Mouse (Mus musculus): ENCODE results near the gene Serpinh1. TPM values are rescaled to one million over a fixed set of nuclear protein-coding genes. Genes with fewer than 3 reads are reported as not detected.
"Not testable (repeated sequence)": the region's sequence is repeated elsewhere in the genome, so short reads cannot be mapped to it uniquely, and the experiment has no call there.

The Serpinh1 gene
- total RNA-seq, 2 experiments from 2014 or later, result 69.4 to 103 TPM

- no peak for DNase-seq
- intact Hi-C loops (cut with DNase I), result no loop called here
Observed at GRCm38 (mm10) chr7:99378870-99379269, 25.8 kb upstream of the Serpinh1 start.

- DNase-seq, result peak; percentile 61 to 70
- intact Hi-C loops (cut with DNase I), result no loop called here
Observed at GRCm38 (mm10) chr7:99375455-99375854, 22.4 kb upstream of the Serpinh1 start.

DNA sequence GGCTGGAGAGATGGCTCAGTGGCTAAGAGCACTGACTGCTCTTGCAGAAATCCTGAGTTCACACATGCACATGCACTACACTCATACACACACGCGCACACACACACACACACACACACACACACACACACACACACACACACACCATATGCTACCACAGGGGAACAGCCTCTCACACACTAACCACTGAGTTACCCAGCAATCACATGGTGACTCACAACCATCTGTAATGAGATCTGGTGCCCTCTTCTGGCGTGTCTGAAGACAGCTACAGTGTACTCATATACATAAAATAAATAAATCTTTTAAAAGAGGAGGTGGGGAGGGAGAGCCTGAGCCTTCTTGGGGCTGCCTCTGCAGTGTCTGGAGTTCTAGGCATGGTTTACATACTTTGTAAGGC, 21.3 kb upstream of the Serpinh1 start:
- DNase-seq; intact Hi-C loops (cut with DNase I): not testable (repeated sequence)

DNA sequence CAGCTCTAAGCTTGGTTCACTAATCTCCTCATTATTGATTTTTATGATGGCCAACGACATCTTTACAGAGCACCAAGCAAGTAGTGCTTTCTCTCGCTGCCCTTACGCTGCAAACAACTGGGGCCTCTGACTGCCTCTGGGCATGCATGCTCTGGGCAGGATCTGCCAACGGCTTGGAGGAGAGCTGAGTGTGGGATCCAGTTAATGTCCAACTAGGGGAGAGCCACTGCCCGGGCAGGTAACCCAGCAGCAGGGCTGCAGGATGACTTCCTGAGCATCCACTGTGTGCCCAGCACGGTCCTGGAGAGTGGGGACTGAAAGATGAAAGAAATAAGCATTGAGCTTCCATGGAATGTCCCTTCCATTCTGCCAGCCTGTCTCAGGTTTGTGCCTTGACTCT, 13.7 kb upstream of the Serpinh1 start:
- no peak for DNase-seq
- intact Hi-C loops (cut with DNase I), result no loop called here

DNA sequence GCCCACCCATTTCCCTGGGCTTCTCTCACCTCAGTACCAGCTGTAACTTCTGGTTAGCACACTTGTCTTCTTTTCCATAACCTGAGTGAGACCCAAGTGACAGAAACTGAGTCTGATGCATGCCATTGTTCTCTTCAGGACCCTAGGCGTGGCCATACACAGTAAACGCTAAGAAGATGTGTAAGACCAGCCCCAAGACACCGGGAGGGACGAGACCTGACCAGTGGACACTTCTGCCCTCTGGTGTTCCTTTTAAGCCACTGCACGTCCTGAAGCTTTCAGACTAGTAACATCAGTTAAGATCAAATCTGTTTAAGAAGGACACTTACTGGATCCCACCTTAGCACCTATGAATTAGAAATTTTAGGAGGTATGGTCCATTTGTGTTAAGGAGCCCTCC, 12.0 kb upstream of the Serpinh1 start:
- intact Hi-C loops (cut with DNase I), result loop anchor here (1.0 kb wide), 1 partner anchor 32 kb away; no protein-coding TSS in a partner anchor

DNA sequence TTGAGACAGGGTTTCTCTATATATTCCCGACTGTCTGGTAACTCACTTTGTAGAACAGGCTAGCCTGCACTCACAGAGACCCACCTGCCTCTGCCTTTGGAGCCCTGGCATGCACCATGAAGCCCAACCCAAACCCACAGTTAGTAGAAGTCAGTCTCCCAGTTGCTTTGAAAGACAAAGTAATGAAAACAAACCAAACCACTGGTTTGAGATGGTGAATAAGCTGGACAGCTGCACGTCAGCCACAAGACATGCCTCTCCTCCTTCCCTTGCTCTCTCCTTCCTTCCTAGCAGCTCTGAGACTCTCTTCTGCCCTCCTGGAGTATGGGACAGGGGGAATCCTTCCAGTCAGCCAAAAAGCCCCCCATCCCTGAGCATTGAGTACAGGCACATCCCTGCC, 9.1 kb upstream of the Serpinh1 start:
- intact Hi-C loops (cut with DNase I), result no loop called here
- no peak for DNase-seq

More for the DNA sequence above, 12.0 kb upstream of the Serpinh1 start:
- peak in 1 of 2 experiments; percentile 71 for DNase-seq

- peak in 1 of 2 experiments; percentile 13 for DNase-seq
- intact Hi-C loops (cut with DNase I), result no loop called here
Observed at GRCm38 (mm10) chr7:99360803-99361414, 7.9 kb upstream of the Serpinh1 start.

GRCm38 (mm10) chr7:99360021-99360802, 7.2 kb upstream of the Serpinh1 start:
- intact Hi-C loops (cut with DNase I), result no loop called here
- peak; percentile 72 to 88 for DNase-seq

GRCm38 (mm10) chr7:99358371-99358770, 5.3 kb upstream of the Serpinh1 start:
- intact Hi-C loops (cut with DNase I), result no loop called here
- DNase-seq, result no peak

GRCm38 (mm10) chr7:99357201-99357600, 4.2 kb upstream of the Serpinh1 start:
- intact Hi-C loops (cut with DNase I), result no loop called here

DNA sequence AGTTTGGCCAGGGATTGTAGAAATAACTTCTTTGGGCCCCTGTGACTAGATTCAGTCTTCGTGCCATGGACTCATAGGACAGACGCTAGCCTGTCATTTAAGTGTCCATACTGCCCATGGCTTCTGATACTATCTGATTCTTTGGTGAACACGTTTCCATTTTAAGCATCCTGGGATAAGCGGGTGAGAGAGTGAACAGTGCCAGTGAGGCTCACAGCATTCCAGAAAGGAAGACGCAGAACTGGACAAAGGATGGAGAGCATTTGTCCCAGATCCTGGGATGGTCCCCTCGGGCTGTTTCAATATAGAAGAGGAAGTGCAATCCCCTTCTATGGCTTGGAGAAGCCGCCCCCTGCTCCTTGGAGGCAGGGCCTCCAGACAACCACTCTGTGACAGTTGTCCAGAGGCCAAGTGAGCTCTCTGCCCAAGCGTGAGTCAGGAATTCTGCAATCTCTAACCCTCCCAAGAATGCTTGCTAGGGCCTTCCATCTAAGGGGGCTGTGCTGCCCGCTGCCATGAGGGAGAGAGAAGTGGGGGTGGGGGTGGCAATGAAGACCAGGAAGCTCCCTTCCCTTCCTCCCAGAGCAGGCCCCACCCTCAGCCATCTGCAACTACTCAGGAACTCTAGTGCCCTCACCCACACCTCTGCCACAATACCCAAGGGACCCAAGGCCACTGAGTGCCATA, 3.3 kb upstream of the Serpinh1 start:
- intact Hi-C loops (cut with DNase I), result no loop called here

More at GRCm38 (mm10) chr7:99357201-99357600, 4.2 kb upstream of the Serpinh1 start:
- no peak for DNase-seq

DNA sequence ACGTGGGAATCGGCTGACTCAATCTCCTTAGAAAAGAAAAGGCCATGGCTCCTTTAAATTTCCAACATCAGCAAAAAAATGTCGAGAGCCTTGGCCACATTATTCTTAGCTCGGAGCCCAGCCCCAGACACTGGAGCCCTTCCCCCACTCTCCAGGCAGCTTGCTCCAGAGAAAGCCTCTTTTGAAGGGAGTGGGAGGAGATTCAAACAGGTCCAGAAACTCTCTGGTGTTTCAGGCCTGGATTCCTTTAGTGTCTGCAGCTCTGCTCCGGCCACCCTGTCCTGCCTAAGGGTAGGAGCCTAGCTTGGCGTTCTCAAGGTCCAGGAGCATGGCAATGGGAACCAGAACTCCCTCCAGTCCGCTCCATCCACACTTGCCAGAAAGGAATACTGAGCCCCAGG, 2.7 kb upstream of the Serpinh1 start:
- DNase-seq, result peak; percentile 61 to 76
- intact Hi-C loops (cut with DNase I), result no loop called here

More for the DNA sequence above, 3.3 kb upstream of the Serpinh1 start:
- DNase-seq, result peak; percentile 40 to 52

DNA sequence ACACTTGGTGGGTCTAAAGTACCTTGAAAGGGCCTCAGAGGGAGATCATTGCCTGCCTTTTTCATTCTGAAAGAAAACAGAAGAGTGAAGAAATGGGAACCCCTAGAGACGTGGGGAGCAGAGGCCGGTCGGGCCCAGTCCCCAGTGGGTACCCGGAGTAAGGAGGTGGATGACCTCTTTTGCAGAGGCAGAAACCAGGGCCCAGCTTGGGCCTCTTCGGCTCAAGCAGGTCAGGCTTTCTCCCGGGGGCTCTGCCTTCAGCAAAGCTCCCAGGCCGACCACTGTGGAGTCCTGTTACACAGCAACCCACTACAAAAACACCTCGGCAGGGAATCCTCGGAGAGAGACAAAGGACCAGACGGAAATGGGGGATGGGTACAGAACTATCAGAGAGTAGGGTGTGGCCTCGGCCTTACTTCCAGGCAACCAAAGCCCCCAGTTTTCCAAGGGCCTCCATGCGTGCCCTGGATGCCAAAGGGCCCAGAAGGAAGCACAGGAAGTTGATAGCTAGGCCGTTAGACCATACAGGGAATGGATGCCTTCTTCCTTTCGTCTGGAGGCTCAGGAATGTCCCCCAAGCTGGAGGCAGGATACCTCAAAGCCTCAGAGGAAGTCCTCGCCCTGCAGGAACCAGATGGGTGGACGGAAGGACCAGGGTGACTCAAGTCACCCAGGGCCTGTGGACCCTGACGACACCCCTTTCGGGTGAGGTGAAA, 1.1 kb downstream of the Serpinh1 start:
- no peak for DNase-seq
- intact Hi-C loops (cut with DNase I), result no loop called here

GRCm38 (mm10) chr7:99351104-99351801, 1.8 kb downstream of the Serpinh1 start:
- intact Hi-C loops (cut with DNase I), result no loop called here
- peak in 1 of 2 experiments; percentile 46 for DNase-seq

DNA sequence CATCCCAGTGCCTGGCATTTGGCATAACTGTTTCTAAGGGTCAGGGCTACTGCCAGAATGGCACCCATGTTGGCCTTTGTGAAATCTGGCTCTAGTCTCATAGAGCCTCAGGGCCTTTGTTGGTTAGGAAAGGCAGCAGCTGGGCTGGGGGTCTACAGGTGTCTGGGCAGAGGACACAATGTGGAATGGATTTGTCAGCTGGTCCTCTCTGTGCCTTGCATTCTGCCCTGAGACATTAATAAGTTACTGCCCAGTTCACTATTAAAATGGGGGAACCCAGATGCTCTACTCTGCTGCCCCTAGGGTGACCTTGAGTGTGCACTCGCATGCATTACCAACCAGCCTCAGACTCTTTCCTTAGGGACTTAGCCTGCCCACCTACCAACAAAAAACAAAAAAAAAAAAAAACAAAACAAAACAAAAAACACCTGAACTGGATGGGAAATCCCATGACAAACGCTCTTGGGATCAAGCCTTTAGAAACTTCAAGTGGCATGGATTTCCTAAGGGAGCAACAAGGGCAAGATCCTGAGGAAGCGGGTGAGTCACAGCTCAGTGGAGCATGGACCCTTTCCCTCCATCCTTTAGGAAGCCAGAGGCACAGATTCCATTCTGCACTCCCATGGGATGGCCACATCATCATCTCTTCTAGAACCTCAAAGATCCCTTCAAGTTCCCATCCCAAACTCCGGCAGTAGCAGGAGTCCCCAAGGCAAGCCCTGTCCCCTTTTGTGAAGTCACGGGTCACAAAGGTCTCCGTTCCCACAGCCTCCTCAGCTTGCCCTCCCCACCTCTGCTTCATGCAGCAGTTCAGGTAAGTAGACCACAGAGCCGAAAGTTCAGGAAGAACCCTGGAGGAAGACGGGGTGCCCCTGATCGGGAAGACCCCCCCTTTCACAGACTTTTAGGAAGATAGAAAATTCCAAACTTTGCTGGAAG, 3.0 kb downstream of the Serpinh1 start:
- DNase-seq, result no peak
- intact Hi-C loops (cut with DNase I), result no loop called here

DNA sequence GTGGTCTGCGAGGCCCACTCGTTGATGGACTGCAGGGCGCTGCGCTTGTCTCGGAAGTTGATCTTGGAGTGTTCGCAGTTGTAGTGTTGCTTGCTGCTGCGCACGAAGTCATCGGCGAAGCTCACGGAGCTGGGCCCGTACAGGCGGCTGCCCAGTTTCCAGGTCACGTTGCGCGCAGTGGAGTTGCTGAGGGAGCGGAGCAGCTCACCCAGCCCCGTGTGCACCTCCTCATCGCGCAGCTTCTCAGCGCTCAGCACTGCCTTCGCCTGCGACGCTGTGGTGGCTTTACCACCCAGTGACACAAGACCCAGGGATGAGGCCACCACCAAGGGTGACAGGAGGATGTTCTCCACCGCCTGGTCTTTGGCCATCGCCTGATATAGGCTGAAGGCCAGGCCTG, 4.2 kb downstream of the Serpinh1 start:
- intact Hi-C loops (cut with DNase I), result no loop called here
- DNase-seq, result no peak

DNA sequence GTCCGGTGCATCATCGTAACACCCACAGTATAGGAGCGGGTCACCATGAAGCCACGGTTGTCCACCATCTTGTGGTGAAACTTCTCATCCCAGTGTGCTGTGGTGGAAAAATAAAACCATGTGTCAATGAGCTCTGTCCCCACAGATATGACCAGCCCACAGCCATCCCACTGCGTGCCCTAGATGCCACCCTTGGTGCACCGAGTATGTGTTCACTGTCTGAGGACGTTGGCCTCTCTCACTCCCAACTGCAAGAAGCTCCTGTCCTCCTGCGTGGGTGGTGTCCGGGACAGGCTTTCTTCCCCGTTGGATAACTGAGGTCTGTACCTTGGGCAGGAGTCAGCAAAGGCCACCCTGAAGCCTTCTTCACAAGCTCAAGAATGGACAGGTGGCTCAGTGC, 5.8 kb downstream of the Serpinh1 start:
- DNase-seq, result no peak
- intact Hi-C loops (cut with DNase I), result no loop called here

DNA sequence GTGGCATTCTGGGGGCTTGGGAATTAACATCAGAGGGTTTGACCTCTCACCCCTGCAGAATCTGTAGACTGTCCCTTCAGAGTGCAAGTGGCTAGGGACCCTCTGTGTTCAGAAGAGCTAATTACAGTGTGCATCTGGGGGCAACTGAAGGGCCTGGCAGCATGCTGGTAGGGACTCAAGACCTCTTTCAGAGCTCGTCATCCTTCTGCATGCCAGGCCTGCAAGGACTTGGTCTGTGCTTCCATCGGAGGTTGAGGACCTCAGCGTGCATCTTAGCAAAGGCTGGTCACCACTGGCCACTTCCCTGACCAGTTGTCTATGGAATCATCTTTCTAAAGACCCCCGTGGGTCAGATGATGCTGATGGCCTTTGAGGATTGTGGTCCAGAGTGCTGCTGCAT, 9.5 kb downstream of the Serpinh1 start:
- intact Hi-C loops (cut with DNase I), result no loop called here
- DNase-seq, result no peak

- intact Hi-C loops (cut with DNase I), result no loop called here
- DNase-seq, result no peak
Observed at GRCm38 (mm10) chr7:99340736-99341135, 12.3 kb downstream of the Serpinh1 start.

Measured in gastrocnemius, postnatal 36 days (tissue).